Mouse (Mus musculus): ENCODE results near the gene Rnf213. TPM values are rescaled to one million over a fixed set of nuclear protein-coding genes. Genes with fewer than 3 reads are reported as not detected.
"Not testable (repeated sequence)": the region's sequence is repeated elsewhere in the genome, so short reads cannot be mapped to it uniquely, and the experiment has no call there.

Gene Rnf213
- polyA plus RNA-seq (2012; rRNA removed) = 21.2 and 24.2 TPM in 2 replicates

DNA sequence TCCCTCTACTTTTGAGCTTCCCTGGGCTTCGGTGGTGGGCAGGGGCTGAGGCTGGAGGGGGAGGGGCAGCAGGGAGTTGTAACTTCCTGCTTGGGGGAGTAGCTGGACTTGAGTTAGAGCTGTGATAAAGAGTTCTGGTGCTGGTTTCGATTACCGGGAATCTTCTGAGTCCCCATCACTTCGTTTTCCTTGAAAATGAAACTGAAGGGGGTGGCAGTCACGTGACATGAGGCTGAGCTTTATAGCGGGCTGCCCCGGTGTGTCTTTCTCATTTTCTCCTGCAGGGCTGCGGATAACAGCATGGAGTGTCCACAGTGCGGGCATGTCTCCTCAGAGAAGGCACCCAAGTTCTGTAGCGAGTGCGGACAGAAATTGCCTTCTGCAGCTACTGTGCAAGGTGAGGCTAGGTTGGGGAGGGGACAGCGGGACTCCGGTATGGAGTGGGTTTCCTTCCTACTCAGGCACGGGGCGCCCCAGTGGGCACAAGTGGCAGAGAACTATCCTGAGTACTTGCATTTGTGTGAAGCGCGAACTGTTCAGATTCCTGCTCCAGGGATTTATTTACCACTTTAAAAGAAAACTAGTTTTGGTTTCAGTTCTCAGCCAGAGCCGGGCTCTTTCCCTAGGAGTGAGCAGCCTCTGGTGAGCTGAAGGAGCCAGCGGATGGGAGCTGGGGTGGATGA, at the start of gene Rnf213:
Gene Rnf213, plus strand, starts transcription at position 301 of the 683 bp plus-strand sequence.
- DNase-seq (ENCODE audit: low read depth) = no peak

DNA sequence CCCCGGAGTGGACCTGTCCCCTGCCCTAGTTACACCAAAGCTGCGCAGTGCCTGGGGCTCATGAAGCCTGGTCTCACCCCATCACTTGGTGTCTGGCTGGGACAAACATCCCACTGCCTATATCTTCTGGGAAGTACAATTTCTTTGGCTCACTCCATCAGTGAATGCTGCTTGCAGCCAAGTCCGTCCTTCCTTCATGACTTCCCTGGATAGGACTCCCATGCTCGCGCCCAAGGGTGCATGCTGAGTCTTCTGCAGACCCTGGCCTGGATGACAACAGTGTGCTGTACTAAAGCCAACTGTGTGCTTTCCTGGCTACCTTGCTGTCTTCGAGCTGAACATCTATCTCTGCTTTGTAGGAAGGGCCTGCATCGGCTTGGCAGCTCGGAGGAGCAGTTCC, 48.7 kb upstream of the Rnf213 start:
- no peak for DNase-seq (ENCODE audit: low read depth)

DNA sequence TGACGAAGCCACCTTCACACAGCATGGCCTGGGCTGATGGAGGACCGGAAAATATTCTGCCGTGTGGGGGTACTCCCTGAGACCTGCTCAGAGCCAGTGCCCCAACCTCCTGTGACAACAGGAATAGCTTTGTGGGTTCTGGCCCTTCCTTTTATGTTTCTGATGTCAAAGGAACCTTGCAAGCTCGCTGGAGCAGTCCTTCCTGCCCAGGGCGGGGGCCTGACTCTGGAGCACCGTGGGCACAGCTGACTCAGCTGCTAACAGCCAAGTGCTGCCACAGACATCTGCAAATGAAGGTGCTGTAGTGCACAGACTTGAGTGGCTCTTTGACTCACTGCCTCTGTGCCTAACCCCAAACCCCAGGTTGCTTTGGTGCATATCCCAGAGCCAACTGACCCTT, 48.0 kb upstream of the Rnf213 start:
- DNase-seq (ENCODE audit: low read depth) = no peak

DNA sequence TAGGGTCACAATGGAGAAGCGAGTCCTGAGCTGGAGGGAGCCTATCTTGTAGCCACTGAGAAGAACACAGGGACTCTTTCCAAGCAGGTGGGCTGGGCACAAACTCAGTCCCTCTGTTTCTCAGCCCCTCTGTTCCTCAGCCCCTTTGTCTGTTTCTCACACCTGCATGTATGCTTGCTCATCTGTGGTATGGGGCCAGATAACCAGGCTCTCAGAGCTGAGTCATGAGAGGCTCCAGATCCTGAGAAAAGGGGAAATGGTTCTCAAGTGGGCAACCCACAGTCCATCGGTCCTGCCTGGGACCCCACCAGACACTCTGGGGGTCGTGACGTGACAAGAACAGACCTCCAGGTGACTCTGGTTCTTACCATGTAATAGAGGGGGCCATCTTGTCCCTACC, 45.8 kb upstream of the Rnf213 start:
- no peak for DNase-seq (ENCODE audit: low read depth)

DNA sequence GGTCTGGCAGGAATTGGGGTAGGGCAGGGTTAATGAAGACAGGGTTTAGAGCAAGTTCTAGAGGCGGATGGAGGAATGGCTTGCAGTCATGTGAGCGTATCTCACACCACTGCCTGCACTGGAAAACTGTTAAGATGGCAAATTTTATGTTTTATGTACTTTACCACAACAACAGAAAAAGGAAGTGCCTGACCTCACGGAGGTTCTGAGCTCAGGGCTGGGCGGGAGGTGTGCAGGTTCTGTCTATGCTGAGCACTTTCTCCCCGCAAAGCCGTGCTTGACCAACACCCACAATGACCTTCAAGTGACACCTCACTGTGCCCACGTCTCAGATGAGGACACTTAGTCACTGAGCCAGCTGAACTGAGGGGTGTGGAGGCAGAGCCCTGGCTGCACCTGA, 40.8 kb upstream of the Rnf213 start:
- DNase-seq (ENCODE audit: low read depth) = no peak

DNA sequence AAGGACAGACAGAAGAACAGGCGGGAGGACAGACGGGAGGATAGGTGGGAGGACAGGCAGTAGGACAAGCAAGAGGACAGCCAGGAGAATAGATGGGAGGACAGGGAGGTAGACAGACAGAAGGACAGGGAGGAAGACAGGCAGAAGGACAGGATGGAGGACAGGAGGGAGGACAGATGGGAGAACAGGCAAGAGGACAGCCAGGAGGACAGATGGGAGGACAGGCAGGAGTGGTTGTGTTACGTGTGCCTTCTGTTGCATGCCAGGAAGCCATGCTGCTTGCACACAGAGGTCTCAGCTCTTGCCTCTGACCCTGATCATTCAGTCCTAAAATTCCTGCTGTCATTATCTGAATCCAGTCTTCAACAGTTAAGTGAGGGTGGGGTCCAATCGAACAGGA, 39.0 kb upstream of the Rnf213 start:
- DNase-seq (ENCODE audit: low read depth) = no peak

DNA sequence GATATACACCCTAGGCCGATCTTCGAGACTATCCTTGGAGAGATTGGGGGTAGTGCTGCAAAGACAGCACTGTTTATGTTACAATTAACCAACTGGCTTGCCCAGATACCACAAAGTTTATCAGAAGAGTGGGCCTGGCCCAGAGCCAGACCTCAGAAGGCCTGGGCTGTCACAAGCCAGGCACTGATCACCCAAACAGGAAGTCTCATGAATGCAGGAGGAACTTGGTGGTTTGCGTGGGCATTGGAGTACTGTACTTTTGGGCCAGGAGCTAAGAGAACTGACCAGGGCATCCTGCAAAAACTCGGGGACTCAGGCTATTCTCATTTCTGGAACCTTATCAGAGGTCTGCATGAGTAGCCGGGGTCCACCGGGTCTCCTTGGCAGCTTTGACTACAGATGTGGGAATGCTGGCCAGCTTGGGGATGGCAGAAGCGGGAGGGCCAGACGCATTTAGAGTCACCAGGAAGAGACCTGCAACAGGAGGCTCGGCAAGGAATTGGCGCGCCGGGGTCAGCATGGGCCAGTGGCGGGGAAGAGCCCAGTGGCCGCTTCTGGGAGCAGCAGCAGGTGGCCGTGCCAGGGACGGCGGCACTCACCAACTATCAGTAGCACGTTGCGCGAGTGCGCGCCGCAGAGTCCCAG, 38.0 kb upstream of the Rnf213 start:
- DNase-seq (ENCODE audit: low read depth) = no peak

DNA sequence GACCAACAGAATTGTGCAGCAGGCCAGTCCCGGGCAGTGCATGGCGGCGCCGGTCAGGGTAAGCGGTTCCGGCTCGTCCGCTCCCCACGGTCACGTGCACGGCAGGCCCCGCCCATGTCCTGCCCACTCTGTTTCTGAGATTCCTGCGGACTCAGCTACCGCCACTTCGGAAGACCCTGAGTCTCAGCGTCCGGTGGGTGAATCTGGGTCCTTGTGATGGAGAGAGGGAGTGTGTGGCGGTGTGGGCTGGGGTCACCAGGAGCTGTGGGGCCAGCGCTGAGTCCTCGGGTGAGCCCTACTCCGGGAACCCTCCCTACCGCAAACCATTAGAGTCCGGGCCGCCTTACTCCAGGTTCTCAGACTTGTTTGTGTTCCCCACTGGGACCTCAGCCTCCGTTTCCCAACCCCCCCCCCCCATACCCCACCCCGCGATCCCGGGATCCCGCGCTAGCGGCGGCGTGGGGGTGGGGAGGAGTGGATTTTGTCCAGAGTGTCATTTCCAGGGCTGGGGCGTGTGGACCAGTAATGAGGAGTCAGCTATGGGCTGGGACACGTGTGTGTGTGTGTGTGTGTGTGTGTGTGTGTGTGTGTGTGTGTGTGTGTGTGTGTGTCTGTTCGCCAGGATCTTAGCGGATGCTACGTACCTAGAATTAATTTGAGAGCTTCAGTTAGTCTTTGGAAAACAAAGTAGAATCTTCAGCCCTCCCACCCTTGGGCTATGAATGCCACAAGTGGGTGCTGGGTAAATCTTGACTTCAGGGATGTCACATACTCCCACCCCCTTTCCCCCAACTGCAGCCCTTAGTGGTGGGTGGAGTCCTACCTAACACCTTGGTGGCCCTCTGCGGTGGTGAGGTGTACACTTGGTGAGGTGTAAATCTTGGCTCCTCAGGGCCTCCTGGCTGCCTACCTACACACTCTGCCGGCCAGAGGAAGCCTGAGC, 37.2 kb upstream of the Rnf213 start, which contains the start of the genes Sgsh and Slc26a11:
Gene Sgsh, minus strand, starts transcription at position 94 of the 943 bp plus-strand sequence.
Gene Slc26a11, plus strand, starts transcription at position 115 of the 943 bp plus-strand sequence.
- no peak for DNase-seq (ENCODE audit: low read depth)

DNA sequence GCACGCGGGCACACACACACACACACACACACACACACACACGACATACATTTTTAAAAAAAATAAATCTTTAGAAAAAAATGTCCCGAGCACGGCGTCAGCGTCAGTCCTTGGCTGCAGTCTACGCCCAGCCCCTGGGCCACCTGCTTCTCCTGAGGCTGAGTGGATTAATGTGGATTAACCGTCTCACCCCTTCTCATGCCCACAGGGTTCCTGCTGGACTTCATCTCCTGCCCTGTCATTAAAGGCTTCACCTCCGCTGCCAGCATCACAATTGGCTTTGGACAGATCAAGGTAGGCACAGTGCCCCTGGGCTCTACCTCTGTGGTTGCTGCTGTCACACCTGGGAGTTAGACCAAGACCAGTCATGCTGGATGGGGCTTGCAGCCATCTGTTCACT, 33.8 kb upstream of the Rnf213 start:
- DNase-seq (ENCODE audit: low read depth) = no peak

DNA sequence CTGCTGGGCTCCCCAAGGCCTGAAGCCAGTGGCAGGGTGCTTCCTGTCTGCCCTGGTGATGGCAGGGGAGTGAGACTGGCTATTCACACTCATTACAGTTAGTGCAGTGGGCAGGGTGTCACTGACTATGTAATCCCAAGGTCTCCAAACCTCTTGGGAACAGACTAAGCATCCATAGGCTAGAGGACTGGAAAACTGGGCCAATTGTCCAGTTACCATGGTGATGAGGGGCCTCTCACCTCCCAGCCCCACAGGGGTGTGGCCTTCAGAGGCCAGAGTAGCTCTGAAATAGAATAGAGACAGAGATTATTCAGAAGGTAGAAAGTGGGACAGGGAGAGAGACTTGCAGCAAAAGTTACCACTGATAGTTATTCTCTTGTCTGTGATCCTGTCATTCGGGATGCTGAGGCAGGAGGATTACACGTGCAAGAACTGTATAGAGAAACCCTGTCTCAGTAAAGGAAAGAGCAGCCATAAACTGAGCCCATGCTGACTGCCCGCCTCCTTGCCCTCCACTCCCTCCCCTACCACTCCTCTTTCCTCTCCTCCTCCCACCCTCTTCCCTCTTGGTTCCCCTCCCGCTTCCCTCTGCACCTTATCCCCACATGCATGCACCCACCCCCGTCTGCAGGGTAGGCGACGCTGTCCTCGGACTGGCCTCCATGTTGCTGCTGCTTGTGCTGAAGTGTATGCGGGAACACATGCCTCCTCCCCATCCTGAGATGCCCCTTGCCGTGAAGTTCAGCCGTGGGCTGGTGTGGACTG, 29.9 kb upstream of the Rnf213 start:
- no peak for DNase-seq (ENCODE audit: low read depth)

DNA sequence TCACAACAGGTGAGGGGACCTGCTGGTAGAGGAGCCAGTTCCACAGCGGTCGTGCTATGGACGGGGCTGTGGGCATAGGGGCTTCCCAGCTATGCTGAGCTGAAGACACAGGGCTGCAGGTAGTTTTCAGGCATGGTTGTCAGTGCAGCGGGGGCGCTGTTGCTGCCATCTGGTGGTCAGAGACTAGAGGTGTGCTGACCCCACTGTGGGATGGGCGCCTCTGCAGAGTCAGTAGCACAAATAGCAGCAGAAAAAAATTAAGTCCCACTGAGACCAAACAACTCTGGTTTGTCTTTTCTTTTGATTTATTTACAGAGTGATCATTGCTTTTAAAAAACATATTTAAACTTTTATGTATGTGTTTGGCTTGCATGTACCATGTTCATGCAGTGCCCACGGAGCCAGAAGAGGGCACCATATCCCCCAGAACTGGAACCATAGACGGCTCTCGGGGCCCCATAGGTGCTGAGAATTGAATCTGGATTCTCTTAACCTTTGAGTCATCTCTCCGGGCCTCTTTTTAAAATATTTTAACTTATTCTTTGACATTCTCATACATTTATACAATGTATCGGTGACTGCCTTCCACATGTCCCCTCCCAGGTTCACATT, 29.3 kb upstream of the Rnf213 start:
- no peak for DNase-seq (ENCODE audit: low read depth)

DNA sequence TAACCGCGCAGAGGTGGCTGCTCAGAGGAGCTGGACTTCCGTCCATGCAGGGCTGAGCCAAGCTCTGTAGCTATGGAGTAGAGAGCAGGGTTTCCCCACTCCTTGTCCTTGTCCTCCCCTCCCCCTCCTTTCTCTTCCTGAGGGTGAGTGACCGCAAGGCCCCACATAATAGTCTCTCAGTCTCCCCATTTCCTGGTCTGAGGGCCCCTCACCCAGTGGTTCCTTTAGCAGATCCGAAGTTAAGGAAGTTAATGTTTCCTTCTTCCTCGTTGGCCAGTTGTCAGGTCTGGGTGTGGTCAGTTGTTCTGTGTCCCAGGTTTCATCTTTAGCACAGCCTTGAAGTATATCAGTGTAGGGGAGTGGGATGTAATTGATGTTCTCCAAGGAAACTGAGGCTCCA, 17.5 kb upstream of the Rnf213 start:
- DNase-seq (ENCODE audit: low read depth) = no peak

DNA sequence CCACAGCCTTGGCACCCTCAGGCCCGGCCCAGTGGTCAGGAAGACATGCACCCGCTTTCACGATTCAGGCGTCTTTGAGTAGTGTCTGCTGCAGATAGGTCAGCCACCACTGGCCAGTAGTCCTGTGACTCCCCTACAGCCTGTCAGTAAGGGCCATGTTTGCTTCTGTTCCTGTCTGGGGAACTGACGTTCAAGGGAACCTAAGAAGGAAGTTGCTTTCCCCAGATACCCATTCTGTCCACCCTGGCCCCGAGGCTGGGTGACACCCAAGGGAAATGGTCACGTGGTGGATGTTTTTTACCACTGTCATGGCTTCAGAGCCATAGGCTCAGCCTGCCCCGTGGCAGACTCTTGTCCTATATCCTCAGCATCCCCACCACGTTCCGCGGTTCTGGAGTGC, 15.6 kb upstream of the Rnf213 start:
- no peak for DNase-seq (ENCODE audit: low read depth)

DNA sequence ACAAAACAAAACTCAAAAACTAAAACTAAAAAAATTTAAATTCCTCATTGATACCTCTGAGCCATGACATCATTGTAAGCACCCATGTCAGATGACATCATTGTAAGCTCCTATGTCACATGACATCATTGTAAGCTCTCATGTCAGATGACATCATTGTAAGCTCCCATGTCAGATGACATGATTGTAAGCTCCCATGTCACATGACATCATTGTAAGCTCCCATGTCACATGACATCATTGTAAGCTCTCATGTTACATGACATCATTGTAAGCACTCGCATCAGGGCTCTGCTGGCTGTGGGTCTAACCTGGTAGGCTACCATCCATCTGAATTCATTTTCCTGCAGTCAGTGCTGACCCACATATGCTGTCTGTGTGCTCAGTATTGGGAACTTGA, 14.3 kb upstream of the Rnf213 start:
- no peak for DNase-seq (ENCODE audit: low read depth)

DNA sequence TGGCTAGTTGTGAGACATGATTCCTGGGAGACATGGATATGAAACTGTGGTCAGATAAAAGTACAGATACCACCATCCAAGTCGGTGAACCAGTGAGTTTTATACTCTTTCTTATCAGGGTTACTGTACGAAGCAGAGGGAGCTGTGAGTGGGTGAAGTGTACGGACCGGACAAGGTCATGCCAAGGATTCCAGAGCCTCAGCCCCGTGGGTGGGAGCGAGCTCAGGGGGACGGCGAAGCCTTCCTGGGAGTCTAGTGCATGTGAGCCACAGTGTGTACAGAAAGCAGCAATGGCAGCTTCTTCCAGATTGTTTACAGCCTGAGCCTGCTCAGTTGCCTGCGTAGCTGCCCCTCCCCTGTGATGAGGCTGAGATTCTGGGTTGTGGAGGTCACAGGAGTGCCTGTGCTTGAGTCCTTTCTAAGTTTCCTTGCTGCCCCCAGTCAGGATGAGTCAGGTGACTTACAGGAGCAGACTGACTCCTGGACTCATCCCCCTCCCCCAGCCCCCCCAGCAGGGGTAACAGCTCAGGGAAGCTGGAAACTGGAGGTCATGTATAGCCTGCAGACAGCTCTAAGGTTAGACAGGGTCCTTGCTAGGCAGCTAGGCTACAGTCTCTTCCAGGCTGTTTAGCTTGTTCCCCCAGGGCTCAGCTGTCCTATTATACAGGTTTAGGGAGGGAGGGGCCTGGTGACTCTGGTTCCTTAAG, 11.1 kb upstream of the Rnf213 start:
- DNase-seq (ENCODE audit: low read depth) = no peak

DNA sequence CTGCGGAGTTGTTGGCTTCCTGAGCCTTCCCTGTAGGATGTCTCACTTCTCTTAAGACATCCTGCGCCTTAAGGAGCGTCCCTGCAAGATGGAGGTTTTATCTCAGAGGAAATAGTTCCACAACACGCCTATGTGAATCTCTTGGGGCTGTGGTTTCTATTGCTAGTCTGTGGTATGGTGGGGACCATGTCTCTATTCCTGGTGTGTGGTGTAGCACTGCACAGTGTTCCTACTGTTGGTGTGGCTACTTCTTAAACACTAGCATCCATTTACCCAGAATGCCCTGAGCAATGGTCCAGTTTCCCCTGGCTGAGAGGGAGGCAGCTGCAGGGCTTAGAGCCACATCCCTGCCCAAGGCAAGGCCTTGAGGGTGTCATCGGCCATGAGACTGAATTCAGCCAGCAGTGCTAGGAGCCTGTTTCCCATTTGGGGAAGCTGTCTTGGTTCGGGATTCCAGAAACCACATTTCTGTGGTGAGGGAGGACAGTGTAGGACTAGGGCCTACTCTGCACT, 10.5 kb upstream of the Rnf213 start:
- DNase-seq (ENCODE audit: low read depth) = no peak

DNA sequence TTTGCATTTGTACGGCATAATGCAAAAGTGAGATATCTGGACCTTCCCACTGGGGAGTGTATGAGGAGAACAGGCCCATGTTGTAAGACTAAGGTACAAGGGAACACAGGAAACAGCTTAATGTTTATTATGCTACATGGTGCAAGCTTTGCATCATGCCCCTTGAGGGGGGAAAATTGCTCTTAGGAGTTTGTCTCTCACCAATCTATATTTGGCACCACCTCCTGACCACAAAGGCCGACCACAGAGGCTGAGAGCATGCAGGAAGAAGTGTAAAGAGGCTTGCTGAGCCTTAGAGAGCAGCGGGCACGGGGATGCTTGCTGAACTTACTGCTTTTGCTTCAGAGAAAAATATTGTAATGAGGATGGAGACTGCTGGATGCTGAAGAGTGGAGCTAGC, 8.0 kb upstream of the Rnf213 start:
- DNase-seq (ENCODE audit: low read depth) = no peak

DNA sequence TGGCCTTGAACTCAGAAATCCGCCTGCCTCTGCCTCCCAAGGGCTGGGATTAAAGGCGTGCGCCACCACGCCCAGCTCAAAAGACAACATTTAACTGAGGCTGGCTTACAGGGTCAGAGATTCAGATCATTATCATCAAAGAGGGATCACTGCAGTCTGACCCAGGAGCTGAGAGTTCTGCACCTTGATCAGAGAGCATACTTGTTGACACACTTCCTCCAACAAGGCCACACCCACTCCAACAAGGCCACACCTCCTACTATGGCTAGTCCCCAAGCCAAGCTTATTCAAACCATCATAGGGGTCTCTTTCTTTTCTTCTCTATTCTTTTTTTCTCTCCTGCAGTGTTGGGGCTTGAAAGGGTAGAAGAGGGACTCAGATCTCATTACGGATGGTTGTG, 6.6 kb upstream of the Rnf213 start:
- DNase-seq (ENCODE audit: low read depth) = no peak

DNA sequence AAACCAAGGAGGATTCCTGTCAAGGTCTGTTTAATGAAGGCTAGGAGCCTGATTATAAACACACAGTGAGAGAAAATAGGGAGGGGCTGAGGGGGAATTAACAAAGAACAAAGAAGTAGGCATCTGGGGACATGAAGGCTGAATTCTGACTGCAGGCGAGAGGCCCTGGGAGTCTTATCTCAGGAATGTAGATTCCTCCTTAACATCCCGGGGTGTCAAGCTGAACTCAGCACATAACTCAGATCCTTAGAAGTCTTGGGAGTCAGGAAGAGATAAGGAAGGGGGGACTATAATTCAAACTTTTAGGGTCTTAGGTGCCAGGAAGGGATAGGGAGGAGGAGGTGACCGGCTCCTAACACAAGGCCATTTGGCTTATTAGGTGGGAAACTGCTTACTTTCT, 5.6 kb upstream of the Rnf213 start:
- DNase-seq (ENCODE audit: low read depth) = not testable (repeated sequence)

DNA sequence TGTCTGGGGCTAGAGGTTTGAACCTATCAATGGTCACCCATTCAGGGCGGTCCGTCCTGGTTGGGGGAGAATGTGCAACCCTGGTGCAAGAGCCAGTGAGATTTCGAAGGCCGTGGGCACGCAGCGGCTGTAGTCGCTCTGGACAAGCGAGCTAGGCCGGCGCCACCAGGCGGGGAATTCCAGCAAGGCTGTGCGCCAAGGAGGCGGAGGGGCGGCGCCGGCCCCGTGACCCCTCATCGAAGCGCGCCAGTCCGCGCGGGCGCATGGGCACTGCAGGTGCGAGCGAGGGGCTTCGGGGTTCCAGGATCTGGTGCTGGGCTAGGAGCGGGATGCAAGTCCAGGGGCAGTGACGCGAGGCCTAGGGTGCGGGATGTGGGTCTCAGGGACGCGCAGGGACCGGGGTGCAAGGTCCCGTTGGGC, 3.0 kb upstream of the Rnf213 start:
- DNase-seq (ENCODE audit: low read depth) = no peak

Measured in gonadal fat pad, adult 2 months (tissue).